Mouse (Mus musculus) left cerebral cortex, adult 11 months (tissue): ENCODE data around the gene Enox1.

ENCODE experiments used
- DNase-seq: peaks from one replicate; pipeline ENCODE4 v3.0.0; 2022; ENCODE audit warnings: low spot score

Gene Enox1

DNA sequence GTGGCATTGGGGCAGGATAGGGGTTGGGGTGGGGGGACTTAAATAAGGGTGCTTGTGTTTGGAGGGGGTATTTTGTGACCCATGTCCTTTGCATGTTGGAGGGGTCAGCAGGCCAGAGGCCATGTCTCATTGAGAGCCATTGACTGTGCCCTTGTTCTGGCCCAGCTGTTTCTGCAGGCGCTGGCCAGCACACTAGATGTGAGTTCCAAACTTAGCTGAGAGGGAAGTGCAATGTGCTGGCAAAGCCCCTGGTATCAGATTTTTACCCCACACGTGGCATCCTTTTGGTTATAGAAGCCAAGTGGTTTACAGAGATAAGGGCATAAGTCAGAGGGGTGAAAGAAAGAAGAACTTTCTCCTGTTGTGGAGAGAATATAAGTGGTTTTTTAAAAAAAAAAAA, 218.5 kb downstream of the Enox1 start:
- DNase-seq, result no peak

DNA sequence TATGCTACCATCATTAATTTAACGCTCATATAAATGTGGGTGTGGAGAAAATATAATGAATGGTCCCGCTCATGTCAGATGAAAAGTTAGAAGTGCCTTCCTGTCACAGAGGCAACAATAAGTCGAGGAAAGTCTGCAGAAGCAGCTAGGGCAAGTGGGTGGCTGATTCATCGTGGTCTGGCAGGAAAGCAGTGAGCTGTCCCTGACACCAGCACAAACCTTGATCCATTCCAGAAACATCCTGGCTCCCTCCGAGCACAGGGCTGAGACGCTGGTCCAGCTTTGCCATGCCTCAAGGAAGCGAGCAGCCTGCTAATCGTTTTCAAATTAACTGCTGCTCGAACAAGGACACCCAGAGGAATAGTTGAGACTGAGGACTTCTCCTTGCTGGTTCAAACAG, 219.1 kb downstream of the Enox1 start:
- DNase-seq, result peak; percentile 12

DNA sequence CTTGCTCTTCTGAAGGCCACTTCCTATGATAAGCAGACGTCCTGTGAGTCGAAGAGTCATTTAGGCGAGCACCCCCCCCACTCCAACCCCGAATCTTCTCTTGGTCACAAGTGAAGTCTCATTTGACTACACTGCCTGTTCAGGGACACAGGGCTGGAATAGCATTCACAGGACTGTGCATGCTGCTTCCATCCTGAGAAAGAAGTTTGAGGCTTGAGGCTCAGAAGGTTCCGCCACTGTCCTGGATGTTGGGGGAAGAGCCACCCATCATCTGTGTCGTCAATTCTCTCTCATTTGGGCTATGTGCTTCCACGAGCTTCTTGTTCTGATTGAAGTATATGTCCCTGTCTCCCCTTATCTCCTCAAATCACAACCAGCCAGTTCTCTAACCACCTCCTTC, 220.2 kb downstream of the Enox1 start:
- no peak for DNase-seq

DNA sequence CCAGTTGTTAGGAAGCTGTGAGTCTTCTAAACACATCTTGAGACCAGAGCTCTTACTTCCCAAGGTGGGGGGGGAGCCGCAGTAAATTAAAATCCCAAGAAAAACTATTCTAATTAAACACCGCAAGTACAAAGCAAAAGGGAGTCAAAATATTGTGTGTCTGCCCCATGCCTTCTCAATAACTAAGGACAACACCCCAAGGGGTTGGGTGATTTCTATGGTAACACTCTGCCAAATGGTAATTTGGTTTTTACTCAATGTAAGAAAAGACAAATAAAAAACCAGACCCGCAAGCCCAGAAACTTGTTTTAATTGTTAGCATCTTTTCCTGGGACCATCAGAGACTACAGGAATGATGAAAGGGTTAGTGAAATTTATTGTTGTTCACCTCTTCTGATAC, 220.9 kb downstream of the Enox1 start:
- DNase-seq, result no peak

DNA sequence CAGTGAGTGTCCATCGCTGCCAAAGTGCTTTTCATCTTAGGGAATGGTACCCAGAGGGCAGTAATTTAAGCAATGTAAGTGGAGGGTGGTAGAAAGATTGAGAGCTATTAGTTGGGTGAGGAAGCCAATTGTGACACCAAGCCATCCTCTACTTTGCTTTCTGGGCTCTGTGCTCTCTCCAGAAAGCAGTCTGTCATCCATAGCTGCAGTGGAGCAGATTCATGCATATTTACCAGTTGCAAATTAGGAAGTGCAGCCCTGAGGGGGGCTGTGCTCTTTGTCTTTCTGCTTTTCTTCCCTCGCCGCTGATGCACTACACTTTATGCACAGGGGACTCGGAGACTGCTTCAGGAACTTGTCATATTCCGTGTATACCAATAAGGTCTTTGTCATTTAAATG, 221.3 kb downstream of the Enox1 start:
- DNase-seq, result no peak

DNA sequence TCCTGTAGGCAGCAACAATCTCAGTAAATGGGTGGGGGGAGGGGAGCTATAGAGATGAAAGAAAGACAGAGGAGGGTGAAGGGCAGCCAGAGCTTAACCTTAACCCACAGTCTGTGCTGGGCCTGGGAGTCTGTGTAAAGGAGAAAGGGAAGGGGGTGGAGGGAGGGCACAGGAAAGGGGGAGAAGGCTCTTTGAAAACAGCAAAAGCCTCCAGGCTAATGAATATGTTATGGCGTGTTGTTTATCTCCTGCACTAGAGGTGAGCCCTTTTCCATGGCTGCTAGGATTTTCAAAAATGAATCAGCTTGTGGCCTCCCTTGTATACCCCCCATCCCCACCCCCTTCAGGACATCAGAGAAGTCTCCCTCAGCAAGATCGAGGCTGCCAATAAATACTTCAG, 225.0 kb downstream of the Enox1 start:
- no peak for DNase-seq

DNA sequence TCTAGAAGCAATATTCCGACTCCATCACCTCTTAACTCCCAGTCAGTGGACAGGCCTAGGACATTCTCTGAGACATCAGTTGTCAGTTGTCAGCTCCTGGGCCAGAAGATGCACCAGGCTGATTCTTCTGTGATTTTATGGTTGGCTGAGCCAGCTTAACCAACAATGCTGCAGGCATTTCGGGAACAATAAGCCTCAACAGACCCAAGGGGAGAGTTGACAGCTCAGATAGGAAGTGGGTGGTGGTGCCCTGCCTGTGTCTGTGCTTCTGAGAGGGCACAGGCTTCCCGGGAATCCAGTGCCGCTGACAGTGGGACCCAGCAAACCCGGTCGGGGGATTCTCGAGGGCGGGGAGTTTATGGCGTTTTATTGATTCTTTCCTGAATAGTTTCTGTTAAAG, 229.1 kb downstream of the Enox1 start:
- DNase-seq, result no peak

DNA sequence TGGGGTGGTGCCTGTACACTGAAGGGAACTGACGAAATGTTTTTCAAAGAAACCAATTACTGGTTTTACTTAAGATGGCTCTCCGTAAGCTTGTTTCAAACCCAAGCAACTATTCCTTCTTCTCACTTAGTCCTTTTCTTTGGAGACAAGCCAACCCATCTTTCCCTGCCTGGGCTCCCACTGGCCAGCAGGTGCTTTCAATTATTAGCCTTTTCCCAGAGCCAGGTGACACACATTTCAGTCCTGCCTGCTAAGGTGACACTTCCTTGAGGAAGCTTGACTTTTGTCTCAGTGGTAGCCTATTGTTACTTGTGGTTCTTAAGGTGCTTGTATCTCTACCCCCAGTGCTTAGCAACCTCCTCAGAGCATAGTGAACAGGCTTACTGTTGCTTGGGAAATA, 231.3 kb downstream of the Enox1 start:
- DNase-seq, result no peak

DNA sequence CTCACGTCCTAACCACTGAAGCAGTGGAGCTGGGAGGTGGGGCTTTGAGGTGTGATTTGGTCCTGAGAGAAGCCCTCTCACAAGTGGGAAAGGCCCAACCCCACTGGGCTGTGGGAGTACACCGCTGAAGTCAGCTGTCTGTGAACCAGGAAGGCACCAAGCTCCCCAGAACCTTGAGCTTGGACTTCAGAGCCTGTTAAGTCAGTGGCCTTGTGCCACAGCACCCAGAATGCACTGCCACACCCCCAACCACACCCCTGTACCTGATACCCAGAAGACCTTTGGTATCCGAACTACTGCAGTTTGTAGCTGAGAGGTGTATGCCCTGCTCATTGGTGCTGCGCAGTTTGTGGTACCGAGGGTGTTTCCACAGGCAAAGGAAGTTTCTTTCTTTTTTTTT, 232.7 kb downstream of the Enox1 start:
- no peak for DNase-seq

DNA sequence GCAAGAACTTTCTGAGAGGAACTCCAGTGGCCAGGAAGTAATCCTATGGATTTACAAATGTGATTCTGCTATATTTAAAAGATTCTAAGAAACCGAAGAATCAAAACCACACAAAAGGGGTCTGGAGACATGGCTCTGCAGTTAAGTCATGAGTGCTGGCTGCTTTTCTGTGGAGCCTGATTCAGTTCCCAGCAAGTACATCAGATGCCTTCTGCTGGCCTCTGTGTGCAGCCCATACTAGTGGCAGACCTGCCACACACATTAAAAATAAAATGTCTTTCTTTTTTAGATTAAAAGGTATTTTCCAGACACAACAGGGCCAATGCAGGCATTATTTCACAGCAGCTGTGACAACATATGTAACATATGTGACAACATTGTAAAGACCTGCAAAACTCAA, 235.9 kb downstream of the Enox1 start:
- DNase-seq, result no peak

DNA sequence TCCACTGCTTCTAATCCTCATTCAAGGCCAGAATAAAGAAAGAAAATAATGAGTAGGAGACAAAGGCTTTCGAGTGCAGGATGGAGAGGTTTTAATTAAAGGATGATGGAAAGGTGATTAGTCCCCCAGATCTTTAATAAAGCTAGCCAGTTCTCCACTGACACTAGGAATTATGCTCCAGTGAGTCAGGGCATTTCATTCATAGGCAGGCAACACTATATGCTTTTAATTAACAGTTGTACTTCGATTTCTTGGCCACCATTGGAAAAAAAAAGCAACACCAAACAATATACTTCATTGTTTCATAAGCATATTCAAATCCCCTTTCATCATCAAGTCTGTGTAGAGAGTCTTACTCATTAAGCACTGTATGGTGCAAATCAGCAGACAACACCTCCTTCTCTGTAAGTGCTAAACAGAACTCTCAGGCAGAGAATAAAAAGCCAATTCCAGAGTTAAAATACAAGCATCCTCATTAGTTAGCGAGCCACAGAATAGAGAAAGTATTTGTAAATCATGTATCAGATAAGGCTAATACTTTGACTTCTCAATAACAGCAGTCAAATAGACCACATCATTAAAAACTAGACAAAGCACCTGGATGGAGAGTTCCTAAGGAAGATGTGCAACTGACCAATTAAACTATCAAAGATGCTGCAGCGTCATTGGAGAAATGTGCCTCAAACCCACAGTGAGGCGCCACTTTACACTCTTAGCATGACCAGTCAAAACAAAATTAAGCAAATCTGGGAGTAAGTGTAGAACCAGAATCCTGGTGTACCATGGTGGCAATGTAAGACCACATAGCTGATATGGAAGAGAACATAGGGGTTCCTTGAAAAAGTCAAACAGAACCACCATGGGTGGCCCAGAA, 249.9 kb downstream of the Enox1 start:
- no peak for DNase-seq

DNA sequence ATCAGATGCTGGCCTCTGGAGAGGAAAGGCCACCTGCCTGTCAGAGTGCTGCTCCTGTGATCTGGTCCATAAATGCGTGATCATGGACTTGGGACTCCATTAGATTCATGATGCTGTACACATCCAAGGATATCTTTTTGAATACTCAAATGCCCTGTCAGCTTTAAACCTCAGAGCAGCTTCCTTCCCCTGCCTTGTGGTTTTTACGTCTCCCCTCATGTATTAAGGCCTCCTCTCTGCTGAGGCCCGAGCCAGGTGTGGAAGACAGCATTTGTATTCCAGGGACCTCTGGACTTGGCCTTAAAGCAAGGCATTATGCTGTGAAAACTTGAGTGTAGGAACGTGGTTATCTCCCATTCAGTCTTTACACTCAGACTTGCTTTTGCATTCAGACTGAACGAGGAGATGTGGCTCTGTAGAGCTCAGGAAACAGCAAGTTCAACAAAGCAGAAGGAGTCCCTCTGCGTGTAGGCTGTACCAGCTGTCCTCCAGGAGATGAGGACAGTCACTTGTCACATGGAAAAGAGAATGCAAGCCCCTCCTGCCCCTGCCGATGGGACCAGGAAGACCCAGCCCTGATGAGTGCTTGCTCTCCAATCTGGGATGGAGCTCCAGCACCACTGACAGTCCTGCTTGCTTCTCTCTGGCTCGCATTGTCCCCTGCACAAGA, 252.8 kb downstream of the Enox1 start:
- no peak for DNase-seq

DNA sequence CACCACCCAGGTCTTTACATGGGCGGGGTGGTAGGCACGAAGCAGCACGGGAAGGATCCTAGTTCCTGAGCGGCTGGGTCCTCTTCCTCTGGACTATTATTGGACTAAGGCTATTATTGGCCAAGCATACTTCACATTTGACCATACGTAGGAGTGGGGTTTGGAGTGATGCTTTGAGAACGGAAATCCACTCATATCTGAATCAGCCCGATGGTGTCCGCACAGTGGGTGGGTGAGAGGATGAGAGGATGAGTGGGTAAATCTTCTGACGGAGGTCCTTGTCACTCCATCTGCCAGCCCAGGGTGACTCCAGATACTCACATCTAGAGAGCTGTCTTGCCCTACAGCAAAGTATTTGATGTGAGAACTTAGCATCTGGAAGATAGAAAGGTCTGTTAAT, 253.8 kb downstream of the Enox1 start:
- DNase-seq, result no peak

DNA sequence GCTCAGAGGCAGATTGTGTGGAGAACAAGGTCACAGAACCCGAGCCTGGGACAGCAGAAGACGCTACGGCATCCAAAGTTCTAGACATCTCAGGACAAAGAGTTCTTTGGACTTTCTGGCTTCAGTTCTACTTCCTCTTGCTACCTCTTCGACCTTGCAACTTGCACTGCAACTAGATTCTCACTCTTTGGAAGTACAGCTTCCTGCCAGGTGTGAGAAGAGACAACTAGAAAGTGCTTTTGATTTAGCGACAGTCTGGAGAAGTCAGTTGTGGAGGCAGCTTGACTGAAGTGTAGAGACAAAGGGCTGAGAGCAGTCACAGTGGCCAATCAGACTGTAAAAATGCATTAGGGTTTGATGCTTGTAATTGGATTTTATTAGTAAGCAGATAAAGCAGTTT, 256.5 kb downstream of the Enox1 start:
- no peak for DNase-seq

DNA sequence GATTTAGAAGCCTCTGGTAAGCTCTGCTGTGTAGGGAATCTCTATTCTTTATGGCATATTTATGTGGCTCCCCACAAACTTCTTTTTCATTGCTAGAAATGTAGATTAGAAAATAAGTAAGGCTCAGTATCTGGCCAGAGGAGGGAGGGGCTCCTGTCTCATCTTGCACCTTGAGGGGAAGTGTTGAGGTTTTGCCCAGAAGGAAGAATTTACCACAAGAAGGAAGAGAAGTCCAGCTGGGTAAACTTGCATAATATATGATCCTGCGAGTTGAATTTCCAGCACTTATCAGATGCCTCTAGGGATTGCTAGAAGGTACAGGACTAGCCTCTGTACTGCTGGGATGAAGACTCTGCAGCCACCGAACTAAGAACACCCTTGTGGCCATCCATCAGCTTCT, 259.8 kb downstream of the Enox1 start:
- DNase-seq, result no peak

DNA sequence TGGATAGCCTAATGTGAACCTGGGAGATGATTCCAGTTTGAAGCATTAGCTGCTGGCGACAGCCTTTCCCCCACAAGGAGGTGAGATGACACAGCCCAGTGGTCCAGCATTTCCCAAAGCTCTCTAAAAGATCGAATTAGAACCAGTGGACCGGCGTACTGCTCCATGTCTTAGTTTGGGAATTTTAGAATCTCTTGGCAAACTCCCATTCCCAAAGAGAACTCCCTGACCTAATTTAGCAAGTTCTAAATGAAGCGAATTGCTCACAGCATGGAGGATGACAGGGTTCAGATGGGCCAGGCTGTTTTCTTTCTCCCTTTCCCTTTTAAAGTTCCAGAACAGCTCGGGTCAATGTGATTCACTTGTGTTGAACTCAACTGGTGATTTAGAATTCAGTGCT, 264.5 kb downstream of the Enox1 start:
- no peak for DNase-seq

DNA sequence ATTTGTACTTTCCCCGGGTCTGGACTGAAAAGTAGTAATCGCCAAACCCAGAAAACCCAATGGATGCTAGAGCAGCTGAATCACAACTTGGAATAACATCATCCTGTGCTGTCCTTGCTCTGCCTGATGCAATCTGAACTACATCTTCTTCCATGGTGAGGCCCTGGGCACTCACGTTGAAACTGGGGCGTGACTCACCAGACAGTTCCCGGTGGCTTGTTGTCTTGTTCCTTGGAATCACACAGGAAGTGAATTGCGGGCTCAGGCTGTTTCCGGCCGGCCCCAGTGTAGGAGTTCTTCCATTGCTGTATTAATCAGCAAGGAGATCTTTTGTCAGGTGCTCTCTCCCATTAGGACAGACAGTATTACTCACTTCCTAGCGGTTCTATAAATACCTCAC, 266.6 kb downstream of the Enox1 start:
- no peak for DNase-seq

DNA sequence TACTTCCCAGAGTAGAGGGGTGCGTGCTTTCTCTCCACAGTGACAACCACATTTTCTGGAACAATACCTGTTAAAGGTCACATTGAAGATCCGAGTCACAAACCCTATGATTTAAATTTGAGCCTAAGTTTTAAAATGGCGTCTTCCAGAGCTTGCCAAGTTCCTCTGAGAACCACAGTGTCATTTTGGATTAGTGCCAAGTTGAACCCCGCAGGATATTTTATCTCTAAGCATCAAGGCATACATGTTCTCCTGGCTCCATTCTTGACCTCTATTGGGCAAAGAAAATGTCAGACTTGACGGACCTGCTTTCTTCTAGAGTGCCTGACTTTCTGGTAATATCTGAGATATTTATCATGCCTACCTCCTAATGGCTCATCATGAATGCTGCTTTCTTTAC, 282.9 kb downstream of the Enox1 start:
- DNase-seq, result no peak

DNA sequence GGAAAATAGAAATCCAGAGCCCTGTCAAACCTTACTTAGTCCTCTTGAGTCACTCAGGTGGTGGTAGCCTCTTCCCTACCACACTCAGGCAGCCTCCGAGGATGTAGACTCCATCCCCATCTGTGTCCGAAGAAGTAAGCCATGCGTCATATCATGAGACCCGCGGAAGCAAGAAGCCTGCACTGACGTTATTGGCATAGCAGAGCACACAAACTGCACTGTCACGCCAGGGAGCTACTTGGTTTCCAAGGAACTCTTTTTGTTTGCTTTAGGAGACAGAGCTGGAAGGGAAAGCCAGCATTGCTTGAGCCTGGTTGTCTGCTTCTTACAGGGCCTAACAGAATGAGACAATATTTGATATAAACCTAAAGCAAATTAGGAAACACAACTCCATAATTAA, 284.2 kb downstream of the Enox1 start:
- DNase-seq, result no peak

DNA sequence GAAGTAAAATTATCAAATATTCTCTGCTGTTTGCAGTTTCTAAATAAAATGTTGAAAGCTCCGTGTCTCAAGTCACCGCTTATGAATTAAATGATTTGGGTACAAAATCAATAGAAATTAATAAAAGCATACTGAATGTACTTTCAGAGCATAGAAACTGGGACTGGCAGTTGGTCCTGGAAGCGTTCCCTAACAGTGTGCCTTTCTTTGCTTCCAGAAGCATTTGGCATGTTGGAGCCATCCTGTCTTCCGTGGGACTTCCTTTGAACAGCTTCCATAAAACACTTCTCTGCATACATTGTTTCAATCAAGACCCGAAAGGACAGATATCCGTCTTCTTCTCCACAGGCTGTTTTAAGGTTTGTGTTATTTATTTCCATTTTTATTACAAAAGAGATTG, 285.0 kb downstream of the Enox1 start:
- DNase-seq, result no peak

DNA sequence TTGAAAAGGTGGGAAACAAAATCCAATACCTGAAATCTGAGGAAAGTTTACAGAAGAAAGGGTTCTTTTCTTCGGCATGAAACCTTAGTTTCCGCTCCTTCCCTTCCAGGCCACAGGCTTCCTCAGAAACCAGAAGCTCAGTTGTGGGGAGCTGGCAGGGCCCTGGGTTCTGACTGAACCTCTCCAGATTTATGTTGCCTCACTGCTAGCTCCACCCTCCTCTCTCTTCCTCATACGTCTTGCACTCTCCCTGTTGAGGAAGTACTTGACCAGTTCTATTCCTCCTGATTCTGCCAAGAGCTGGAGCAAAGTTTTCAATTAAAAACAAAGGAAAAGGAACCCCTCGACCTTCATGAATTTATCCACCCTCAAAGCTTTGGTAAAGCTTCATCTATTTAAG, 291.4 kb downstream of the Enox1 start:
- DNase-seq, result no peak

DNA sequence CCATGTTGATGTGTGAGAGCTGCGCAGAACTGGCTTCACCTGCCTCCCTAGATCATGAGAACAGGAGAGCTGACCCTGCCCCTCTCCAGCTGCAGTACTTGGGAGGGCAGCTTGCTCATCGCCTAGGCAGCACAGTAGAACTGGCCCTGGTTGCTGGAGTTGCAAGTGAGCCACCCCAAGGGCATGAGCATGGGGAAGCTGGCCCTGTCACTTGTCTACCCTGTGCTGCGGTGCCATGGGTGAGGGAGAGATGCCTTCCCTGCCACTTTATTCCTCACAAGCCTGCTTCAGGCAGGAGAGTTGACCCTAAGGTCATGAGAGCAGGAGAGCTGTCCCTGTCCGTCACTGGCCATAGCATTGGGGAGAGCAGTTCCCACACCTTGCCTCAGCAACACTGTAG, 295.4 kb downstream of the Enox1 start:
- DNase-seq, result no peak

DNA sequence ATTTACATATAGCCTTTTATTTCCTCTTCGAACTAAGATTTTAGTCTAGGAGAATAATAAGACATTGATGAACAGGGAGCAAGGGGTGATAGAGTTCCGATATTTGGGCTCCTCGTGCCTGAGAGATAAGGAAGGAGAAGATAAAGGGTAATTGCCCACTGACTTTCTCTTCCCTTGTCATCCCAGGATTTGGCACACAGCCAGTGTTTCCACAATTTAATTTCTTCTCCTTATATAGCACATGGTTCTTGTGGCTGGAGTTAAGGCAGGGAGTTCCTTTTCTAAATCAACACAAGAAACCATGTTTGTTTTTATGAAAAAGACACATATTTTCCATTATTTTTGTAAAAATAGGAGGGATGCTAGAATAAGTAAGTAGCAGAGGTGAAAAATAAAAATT, 299.5 kb downstream of the Enox1 start:
- no peak for DNase-seq

DNA sequence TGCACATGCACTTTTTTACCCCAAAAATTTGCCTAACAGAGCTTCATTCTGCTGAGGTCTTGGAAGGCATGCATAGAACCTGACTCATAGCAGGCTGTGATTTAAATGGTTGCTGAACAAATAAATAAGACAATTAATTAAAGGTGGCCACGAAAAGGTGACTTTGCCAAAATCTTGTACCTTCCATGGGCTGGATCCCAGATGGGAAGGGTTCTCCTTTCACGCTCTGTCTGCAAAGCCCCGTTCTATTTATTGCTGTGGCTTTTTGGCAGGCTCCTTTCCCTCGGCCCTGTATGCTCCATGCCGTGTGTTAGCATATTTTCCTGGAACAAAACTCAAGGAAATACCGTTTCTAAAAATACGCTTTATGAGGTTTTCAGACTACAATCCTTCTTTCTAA, 300.3 kb downstream of the Enox1 start:
- DNase-seq, result no peak
